Mouse (Mus musculus): Measurements from ENCODE around the gene Csf2rb. TPM values are rescaled to one million over a fixed set of nuclear protein-coding genes. Genes with fewer than 3 reads are reported as not detected.
"Not testable (repeated sequence)": the region's sequence is repeated elsewhere in the genome, so short reads cannot be mapped to it uniquely, and the experiment has no call there.

The Csf2rb gene
- polyA plus RNA-seq, 1 experiment from 2014 or later: 0.56 TPM

GRCm38 (mm10) chr15:78302718-78303117, 22.8 kb upstream of the Csf2rb start:
- Histone ChIP-seq H3K27me3 (ENCODE audit: control insufficient read depth, insufficient read depth, low read length) (no peaks in the 10 kb centered on the region), H3K4me2 (ENCODE audit: low read depth, low read length) (no peak overlapping the region), H3K27ac (ENCODE audit: low read depth, low read length) (no peak overlapping the region), H3K9ac (replicated peaks; ENCODE audit: low read depth, low read length) (no peak overlapping the region), H3K4me3 (ENCODE audit: low read depth, low read length) (no peak overlapping the region), H3K4me1 (ENCODE audit: control insufficient read depth, insufficient read depth, low read length) (no peaks in the 10 kb centered on the region), H3K9me3 (ENCODE audit: control insufficient read depth, low read length) (no peaks in the 10 kb centered on the region), H3K36me3 (ENCODE audit: control insufficient read depth, insufficient read depth, low read length) (no peaks in the 10 kb centered on the region)
- 98% methylated on average over 4 of the region's 4 CpGs for WGBS
- ATAC-seq (ENCODE audit: low read depth): no peak

GRCm38 (mm10) chr15:78303665-78304233, 21.8 kb upstream of the Csf2rb start:
- H3K4me2 ChIP-seq (ENCODE audit: low read depth, low read length): no peak overlapping the region
- 91% methylated on average over 6 of the region's 6 CpGs for WGBS
- no peak overlapping the region for H3K4me3 ChIP-seq (ENCODE audit: low read depth, low read length)
- H3K9ac ChIP-seq (replicated peaks; ENCODE audit: low read depth, low read length): no peak overlapping the region
- H3K27ac ChIP-seq (ENCODE audit: low read depth, low read length): no peak overlapping the region
- no peaks in the 10 kb centered on the region for H3K27me3 ChIP-seq (ENCODE audit: control insufficient read depth, insufficient read depth, low read length)
- H3K36me3 ChIP-seq (ENCODE audit: control insufficient read depth, insufficient read depth, low read length): no peaks in the 10 kb centered on the region
- H3K9me3 ChIP-seq (ENCODE audit: control insufficient read depth, low read length): no peaks in the 10 kb centered on the region
- no peaks in the 10 kb centered on the region for H3K4me1 ChIP-seq (ENCODE audit: control insufficient read depth, insufficient read depth, low read length)
- no peak for ATAC-seq (ENCODE audit: low read depth)

- Histone ChIP-seq H3K9me3 (ENCODE audit: control insufficient read depth, low read length) (no peaks in the 10 kb centered on the region), H3K4me2 (ENCODE audit: low read depth, low read length) (no peak within 1 kb of the TSS), H3K9ac (replicated peaks; ENCODE audit: low read depth, low read length) (no peak within 1 kb of the TSS), H3K4me1 (ENCODE audit: control insufficient read depth, insufficient read depth, low read length) (no peaks in the 10 kb centered on the region), H3K27ac (ENCODE audit: low read depth, low read length) (no peak within 1 kb of the TSS), H3K27me3 (ENCODE audit: control insufficient read depth, insufficient read depth, low read length) (no peaks in the 10 kb centered on the region), H3K36me3 (ENCODE audit: control insufficient read depth, insufficient read depth, low read length) (no peaks in the 10 kb centered on the region), H3K4me3 (ENCODE audit: low read depth, low read length) (no peak within 1 kb of the TSS)
- no peak for ATAC-seq (ENCODE audit: low read depth)
- 90% methylated on average over 10 of the region's 10 CpGs for WGBS
Observed at GRCm38 (mm10) chr15:78305341-78305933, 20.1 kb upstream of the Csf2rb start, which contains the start of gene Csf2rb2. Csf2rb2 (minus strand) TSS chr15:78305721.

- Histone ChIP-seq H3K9me3 (ENCODE audit: control insufficient read depth, low read length) (no peaks in the 10 kb centered on the region), H3K4me2 (ENCODE audit: low read depth, low read length) (no peak overlapping the region), H3K27me3 (ENCODE audit: control insufficient read depth, insufficient read depth, low read length) (no peaks in the 10 kb centered on the region), H3K4me1 (ENCODE audit: control insufficient read depth, insufficient read depth, low read length) (no peaks in the 10 kb centered on the region), H3K36me3 (ENCODE audit: control insufficient read depth, insufficient read depth, low read length) (no peaks in the 10 kb centered on the region), H3K4me3 (ENCODE audit: low read depth, low read length) (no peak overlapping the region), H3K27ac (ENCODE audit: low read depth, low read length) (no peak overlapping the region), H3K9ac (replicated peaks; ENCODE audit: low read depth, low read length) (no peak overlapping the region)
- no peak for ATAC-seq (ENCODE audit: low read depth)
- WGBS: 29% methylated on average over 5 of the region's 5 CpGs
Observed at GRCm38 (mm10) chr15:78309865-78310264, 15.7 kb upstream of the Csf2rb start.

GRCm38 (mm10) chr15:78310971-78311370, 14.6 kb upstream of the Csf2rb start:
- Histone ChIP-seq H3K27me3 (ENCODE audit: control insufficient read depth, insufficient read depth, low read length) (no peaks in the 10 kb centered on the region), H3K27ac (ENCODE audit: low read depth, low read length) (no peak overlapping the region), H3K4me3 (ENCODE audit: low read depth, low read length) (no peak overlapping the region), H3K4me2 (ENCODE audit: low read depth, low read length) (no peak overlapping the region), H3K9ac (replicated peaks; ENCODE audit: low read depth, low read length) (no peak overlapping the region), H3K4me1 (ENCODE audit: control insufficient read depth, insufficient read depth, low read length) (no peaks in the 10 kb centered on the region), H3K36me3 (ENCODE audit: control insufficient read depth, insufficient read depth, low read length) (no peaks in the 10 kb centered on the region), H3K9me3 (ENCODE audit: control insufficient read depth, low read length) (no peaks in the 10 kb centered on the region)
- 85% methylated on average over 4 of the region's 4 CpGs for WGBS
- no peak for ATAC-seq (ENCODE audit: low read depth)

- 80% methylated on average over 4 of the region's 4 CpGs for WGBS
- H3K36me3 ChIP-seq (ENCODE audit: control insufficient read depth, insufficient read depth, low read length); H3K4me2 ChIP-seq (ENCODE audit: low read depth, low read length); H3K9me3 ChIP-seq (ENCODE audit: control insufficient read depth, low read length); H3K4me3 ChIP-seq (ENCODE audit: low read depth, low read length); H3K4me1 ChIP-seq (ENCODE audit: control insufficient read depth, insufficient read depth, low read length); ATAC-seq (ENCODE audit: low read depth); H3K27me3 ChIP-seq (ENCODE audit: control insufficient read depth, insufficient read depth, low read length); H3K9ac ChIP-seq (replicated peaks; ENCODE audit: low read depth, low read length); H3K27ac ChIP-seq (ENCODE audit: low read depth, low read length): not testable (repeated sequence)
Observed at GRCm38 (mm10) chr15:78312421-78313233, 12.9 kb upstream of the Csf2rb start.

GRCm38 (mm10) chr15:78313659-78314058, 11.9 kb upstream of the Csf2rb start:
- not testable (repeated sequence) for H3K27ac ChIP-seq (ENCODE audit: low read depth, low read length); H3K36me3 ChIP-seq (ENCODE audit: control insufficient read depth, insufficient read depth, low read length); H3K27me3 ChIP-seq (ENCODE audit: control insufficient read depth, insufficient read depth, low read length); H3K4me2 ChIP-seq (ENCODE audit: low read depth, low read length); H3K4me1 ChIP-seq (ENCODE audit: control insufficient read depth, insufficient read depth, low read length); H3K4me3 ChIP-seq (ENCODE audit: low read depth, low read length); H3K9ac ChIP-seq (replicated peaks; ENCODE audit: low read depth, low read length); H3K9me3 ChIP-seq (ENCODE audit: control insufficient read depth, low read length); ATAC-seq (ENCODE audit: low read depth)
- 82% methylated on average over 5 of the region's 5 CpGs for WGBS

GRCm38 (mm10) chr15:78318338-78319171, 7.0 kb upstream of the Csf2rb start:
- H3K4me1 ChIP-seq (ENCODE audit: control insufficient read depth, insufficient read depth, low read length); ATAC-seq (ENCODE audit: low read depth); H3K4me3 ChIP-seq (ENCODE audit: low read depth, low read length); H3K9ac ChIP-seq (replicated peaks; ENCODE audit: low read depth, low read length); H3K27me3 ChIP-seq (ENCODE audit: control insufficient read depth, insufficient read depth, low read length); H3K36me3 ChIP-seq (ENCODE audit: control insufficient read depth, insufficient read depth, low read length); H3K4me2 ChIP-seq (ENCODE audit: low read depth, low read length); H3K9me3 ChIP-seq (ENCODE audit: control insufficient read depth, low read length); H3K27ac ChIP-seq (ENCODE audit: low read depth, low read length): not testable (repeated sequence)
- WGBS: 89% methylated on average over 2 of the region's 2 CpGs

Measured in neural tube, embryonic 14.5 days (tissue).